Mouse (Mus musculus): ENCODE results near the gene Baz2b. TPM values are rescaled to one million over a fixed set of nuclear protein-coding genes. Genes with fewer than 3 reads are reported as not detected.

Gene Baz2b
- polyA plus RNA-seq, 1 experiment, result 13.7 TPM

DNA sequence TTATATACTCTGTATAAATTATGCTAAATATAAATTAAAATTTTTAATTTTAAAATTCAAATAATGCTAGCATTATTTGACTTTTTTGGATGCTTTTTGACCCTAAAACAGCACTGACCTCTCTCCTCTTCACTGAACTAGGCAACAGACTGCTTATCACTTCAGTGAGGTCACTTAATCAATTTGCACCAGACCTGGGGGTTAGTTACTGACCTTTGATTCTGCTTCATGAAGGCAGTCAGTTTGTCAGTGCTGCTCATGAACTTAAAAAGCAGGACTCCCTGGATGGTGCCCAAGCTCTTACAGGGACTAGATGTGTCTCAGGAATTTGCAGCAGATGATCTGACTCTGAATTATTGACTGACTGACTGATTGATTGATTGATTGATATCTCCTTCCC lies 217.9 kb downstream of the Baz2b start:
- H3K36me3 ChIP-seq (ENCODE audit: control insufficient read depth, insufficient read depth, low read length), result peaks cover 3% of the 10 kb centered on the region
- H3K27me3 ChIP-seq (ENCODE audit: control insufficient read depth, insufficient read depth, low read length), result no peaks in the 10 kb centered on the region
- H3K27ac ChIP-seq (ENCODE audit: insufficient read depth, low read length), result no peak overlapping the region
- no peaks in the 10 kb centered on the region for H3K4me1 ChIP-seq (ENCODE audit: control insufficient read depth, insufficient read depth, insufficient read length)
- DNase-seq (ENCODE audit: low read depth in 1 of 2, low spot score in 2 of 2), result no peak
- H3K4me3 ChIP-seq (ENCODE audit: extremely low read depth, insufficient read depth, insufficient read length), result no peak overlapping the region
- no peak for TF ChIP-seq POLR2A (IDR thresholded peaks at IDR 0.05; ENCODE audit: low read depth, low read length)
- no peak for TF ChIP-seq CTCF (IDR thresholded peaks at IDR 0.05; ENCODE audit: extremely low read depth, insufficient read depth, insufficient read length, insufficient replicate concordance)

DNA sequence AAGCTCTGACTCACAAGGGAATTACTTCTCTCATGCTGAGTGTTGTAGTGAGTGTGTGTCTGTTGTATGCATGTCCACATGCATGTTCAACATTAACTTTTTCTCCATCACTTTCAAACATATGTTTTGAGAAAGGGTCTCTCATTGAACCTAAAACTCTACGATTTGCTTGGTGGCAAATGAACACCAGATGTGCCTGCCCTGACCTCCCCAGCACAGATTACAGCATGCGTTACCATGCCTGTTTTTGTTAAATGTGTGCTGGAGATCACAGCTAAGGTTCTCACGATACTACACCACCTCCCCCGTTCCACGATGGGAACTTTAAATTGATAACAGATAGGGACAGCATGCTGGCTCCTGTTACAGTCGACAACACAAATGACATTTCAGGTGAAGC lies 222.1 kb downstream of the Baz2b start:
- H3K36me3 ChIP-seq (ENCODE audit: control insufficient read depth, insufficient read depth, low read length), result peaks cover 3% of the 10 kb centered on the region
- H3K4me3 ChIP-seq (ENCODE audit: extremely low read depth, insufficient read depth, insufficient read length), result no peak overlapping the region
- H3K4me1 ChIP-seq (ENCODE audit: control insufficient read depth, insufficient read depth, insufficient read length), result no peaks in the 10 kb centered on the region
- 89% methylated on average over 6 of the region's 6 CpGs for WGBS
- TF ChIP-seq POLR2A (IDR thresholded peaks at IDR 0.05; ENCODE audit: low read depth, low read length) (no peak), CTCF (IDR thresholded peaks at IDR 0.05; ENCODE audit: extremely low read depth, insufficient read depth, insufficient read length, insufficient replicate concordance) (no peak)
- H3K27ac ChIP-seq (ENCODE audit: insufficient read depth, low read length), result no peak overlapping the region
- H3K27me3 ChIP-seq (ENCODE audit: control insufficient read depth, insufficient read depth, low read length), result no peaks in the 10 kb centered on the region
- DNase-seq (ENCODE audit: low read depth in 1 of 2, low spot score in 2 of 2), result no peak

DNA sequence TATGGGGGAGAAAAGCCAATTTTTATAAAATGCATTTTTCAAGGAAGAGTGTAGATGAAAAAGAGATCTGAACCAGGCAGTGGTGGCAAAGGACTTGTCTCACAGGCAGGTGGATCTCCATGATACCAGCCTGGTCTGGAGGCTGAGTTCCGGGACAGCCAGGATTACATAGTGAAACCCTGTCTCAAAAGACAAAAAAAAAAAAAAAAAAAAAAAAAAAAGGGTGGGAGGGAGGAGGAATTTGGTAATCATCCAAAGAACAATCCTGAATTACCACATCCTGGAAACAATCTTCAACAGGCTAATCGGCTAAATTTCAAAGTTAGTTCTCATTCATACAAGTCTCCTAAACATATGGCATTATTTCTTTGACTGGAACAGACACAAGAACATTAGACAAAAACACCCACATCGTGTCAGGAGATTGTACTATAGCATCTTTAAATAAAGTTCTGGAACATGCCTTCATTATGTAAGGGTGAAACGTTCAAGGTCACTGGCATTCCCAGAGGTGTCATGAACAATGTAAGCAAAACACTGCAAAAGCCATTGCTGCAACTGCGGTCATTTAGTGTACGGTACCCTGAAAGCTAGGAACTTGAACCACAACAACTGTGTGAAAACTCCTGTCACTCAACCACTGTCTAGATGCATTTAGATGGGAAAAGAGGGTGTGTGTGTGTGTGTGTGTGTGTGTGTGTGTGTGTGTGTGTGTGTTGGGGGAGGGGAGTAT lies 230.0 kb downstream of the Baz2b start:
- 84% methylated on average over 6 of the region's 6 CpGs for WGBS
- DNase-seq (ENCODE audit: low read depth in 1 of 2, low spot score in 2 of 2), result no peak
- Histone ChIP-seq H3K27me3 (ENCODE audit: control insufficient read depth, insufficient read depth, low read length) (no peaks in the 10 kb centered on the region), H3K27ac (ENCODE audit: insufficient read depth, low read length) (no peak overlapping the region), H3K36me3 (ENCODE audit: control insufficient read depth, insufficient read depth, low read length) (peaks cover 14% of the 10 kb centered on the region), H3K4me1 (ENCODE audit: control insufficient read depth, insufficient read depth, insufficient read length) (no peaks in the 10 kb centered on the region), H3K4me3 (ENCODE audit: extremely low read depth, insufficient read depth, insufficient read length) (no peak overlapping the region)
- no peak for TF ChIP-seq CTCF (IDR thresholded peaks at IDR 0.05; ENCODE audit: extremely low read depth, insufficient read depth, insufficient read length, insufficient replicate concordance)
- no peak for TF ChIP-seq POLR2A (IDR thresholded peaks at IDR 0.05; ENCODE audit: low read depth, low read length)

DNA sequence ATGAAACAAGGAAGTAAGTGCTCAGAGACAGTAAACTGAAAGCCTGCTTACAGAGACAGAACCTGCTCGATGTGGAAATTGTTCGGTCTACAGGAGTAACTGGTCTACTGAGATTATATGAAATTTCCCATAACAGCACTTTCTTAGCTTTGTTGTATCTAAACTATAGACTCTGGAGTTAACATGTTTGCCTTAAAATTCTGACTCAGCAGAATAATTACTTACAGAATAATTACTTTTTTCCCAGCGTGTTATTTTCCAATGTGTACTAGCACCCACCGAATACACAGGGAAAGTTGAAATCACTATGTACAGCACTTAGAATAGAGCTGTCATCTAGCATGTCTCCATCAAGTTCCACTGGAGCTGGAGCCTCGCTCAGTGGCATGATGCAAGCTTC lies 233.0 kb downstream of the Baz2b start:
- no peaks in the 10 kb centered on the region for H3K4me1 ChIP-seq (ENCODE audit: control insufficient read depth, insufficient read depth, insufficient read length)
- WGBS, result 82% methylated on average over 5 of the region's 5 CpGs
- H3K36me3 ChIP-seq (ENCODE audit: control insufficient read depth, insufficient read depth, low read length), result peaks cover 17% of the 10 kb centered on the region
- no peak for DNase-seq (ENCODE audit: low read depth in 1 of 2, low spot score in 2 of 2)
- no peak overlapping the region; the same call in 1 of the 2 replicates for H3K27ac ChIP-seq (ENCODE audit: insufficient read depth, low read length)
- no peak for TF ChIP-seq POLR2A (IDR thresholded peaks at IDR 0.05; ENCODE audit: low read depth, low read length)
- no peak for TF ChIP-seq CTCF (IDR thresholded peaks at IDR 0.05; ENCODE audit: extremely low read depth, insufficient read depth, insufficient read length, insufficient replicate concordance)
- no peak overlapping the region; the same call in 1 of the 2 replicates for H3K4me3 ChIP-seq (ENCODE audit: extremely low read depth, insufficient read depth, insufficient read length)
- H3K27me3 ChIP-seq (ENCODE audit: control insufficient read depth, insufficient read depth, low read length), result no peaks in the 10 kb centered on the region

DNA sequence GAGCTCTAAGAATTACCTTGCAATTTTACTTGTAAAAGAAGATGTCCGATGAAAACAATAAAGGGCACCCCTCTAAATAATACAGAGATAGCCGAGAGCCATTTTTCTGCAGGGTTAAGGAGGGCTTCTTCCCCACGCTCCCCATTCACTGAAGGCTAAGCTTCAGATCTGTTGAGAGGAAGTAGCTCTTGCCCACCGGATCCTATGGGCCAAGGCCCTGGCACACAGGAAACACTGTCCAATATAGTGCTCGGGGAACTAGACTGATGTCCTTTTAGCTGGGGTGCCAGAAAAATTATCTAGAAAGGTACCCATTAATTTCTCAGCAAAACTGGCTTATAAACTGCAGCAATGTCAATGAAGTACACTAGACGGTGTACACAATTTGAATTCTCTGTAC lies 233.9 kb downstream of the Baz2b start:
- H3K4me3 ChIP-seq (ENCODE audit: extremely low read depth, insufficient read depth, insufficient read length), result no peak overlapping the region
- no peaks in the 10 kb centered on the region for H3K4me1 ChIP-seq (ENCODE audit: control insufficient read depth, insufficient read depth, insufficient read length)
- WGBS, result 86% methylated on average over 6 of the region's 6 CpGs
- H3K27ac ChIP-seq (ENCODE audit: insufficient read depth, low read length), result no peak overlapping the region
- H3K36me3 ChIP-seq (ENCODE audit: control insufficient read depth, insufficient read depth, low read length), result peaks cover 17% of the 10 kb centered on the region
- TF ChIP-seq POLR2A (IDR thresholded peaks at IDR 0.05; ENCODE audit: low read depth, low read length), result no peak
- no peak for DNase-seq (ENCODE audit: low read depth in 1 of 2, low spot score in 2 of 2)
- H3K27me3 ChIP-seq (ENCODE audit: control insufficient read depth, insufficient read depth, low read length), result no peaks in the 10 kb centered on the region

DNA sequence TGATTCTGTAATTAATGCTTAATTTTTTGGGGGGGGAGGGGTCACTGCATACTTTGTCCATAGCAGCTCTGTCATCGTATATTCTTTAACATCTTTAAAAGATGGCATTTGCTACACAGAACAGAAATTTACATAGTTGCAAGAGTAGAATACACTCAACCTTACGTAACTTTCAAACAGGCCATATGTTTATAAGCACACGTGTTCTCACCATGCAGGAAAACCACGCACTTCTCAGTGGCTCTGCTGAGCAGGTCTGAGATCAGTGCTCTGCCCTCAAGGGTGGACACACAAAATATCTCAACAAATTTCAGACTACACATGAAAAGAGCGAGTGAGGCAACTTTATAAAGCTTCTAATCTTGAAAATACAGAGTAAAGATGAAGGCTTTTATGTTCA lies 235.7 kb downstream of the Baz2b start:
- TF ChIP-seq POLR2A (IDR thresholded peaks at IDR 0.05; ENCODE audit: low read depth, low read length) (no peak), CTCF (IDR thresholded peaks at IDR 0.05; ENCODE audit: extremely low read depth, insufficient read depth, insufficient read length, insufficient replicate concordance) (no peak)
- peaks cover 20% of the 10 kb centered on the region for H3K36me3 ChIP-seq (ENCODE audit: control insufficient read depth, insufficient read depth, low read length)
- no peaks in the 10 kb centered on the region for H3K27me3 ChIP-seq (ENCODE audit: control insufficient read depth, insufficient read depth, low read length)
- no peak overlapping the region for H3K4me3 ChIP-seq (ENCODE audit: extremely low read depth, insufficient read depth, insufficient read length)
- H3K4me1 ChIP-seq (ENCODE audit: control insufficient read depth, insufficient read depth, insufficient read length), result no peaks in the 10 kb centered on the region
- 74% methylated on average over 5 of the region's 5 CpGs for WGBS
- DNase-seq (ENCODE audit: low read depth in 1 of 2, low spot score in 2 of 2), result no peak
- H3K27ac ChIP-seq (ENCODE audit: insufficient read depth, low read length), result no peak overlapping the region

DNA sequence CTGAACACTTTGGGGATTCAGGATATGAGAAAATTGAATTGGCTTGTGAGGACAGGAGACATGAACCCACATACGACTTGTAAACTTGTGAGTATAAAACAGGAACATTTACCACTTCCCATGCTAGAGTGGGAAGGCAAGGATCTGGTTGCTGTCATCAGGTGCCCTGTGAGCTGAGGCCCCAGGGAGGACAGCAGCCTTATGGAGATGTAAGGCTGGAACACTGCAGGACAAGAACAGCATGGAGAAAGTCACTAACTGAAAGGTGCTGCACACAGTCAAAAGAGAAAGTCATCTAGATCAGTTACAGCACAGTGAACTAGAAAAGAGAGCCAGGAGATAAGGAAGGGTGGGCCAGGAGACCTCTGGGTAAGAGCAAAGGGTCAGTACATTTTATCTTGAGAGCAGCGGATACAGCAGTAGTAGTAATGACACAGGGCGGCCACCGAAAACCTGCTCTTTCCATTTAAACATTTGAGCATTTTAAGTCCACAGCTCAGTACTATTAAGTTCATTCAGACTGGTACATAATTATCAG lies 236.5 kb downstream of the Baz2b start:
- peaks cover 25% of the 10 kb centered on the region for H3K36me3 ChIP-seq (ENCODE audit: control insufficient read depth, insufficient read depth, low read length)
- no peaks in the 10 kb centered on the region for H3K27me3 ChIP-seq (ENCODE audit: control insufficient read depth, insufficient read depth, low read length)
- 83% methylated on average over 4 of the region's 4 CpGs for WGBS
- H3K27ac ChIP-seq (ENCODE audit: insufficient read depth, low read length), result no peak overlapping the region
- DNase-seq (ENCODE audit: low read depth in 1 of 2, low spot score in 2 of 2), result no peak
- TF ChIP-seq POLR2A (IDR thresholded peaks at IDR 0.05; ENCODE audit: low read depth, low read length) (no peak), CTCF (IDR thresholded peaks at IDR 0.05; ENCODE audit: extremely low read depth, insufficient read depth, insufficient read length, insufficient replicate concordance) (no peak)
- H3K4me1 ChIP-seq (ENCODE audit: control insufficient read depth, insufficient read depth, insufficient read length), result no peaks in the 10 kb centered on the region
- H3K4me3 ChIP-seq (ENCODE audit: extremely low read depth, insufficient read depth, insufficient read length), result no peak overlapping the region
